Mouse (Mus musculus) liver, adult 2 months (tissue): Measurements from ENCODE around the gene Eng. TPM values are rescaled to one million over a fixed set of nuclear protein-coding genes. Genes with fewer than 3 reads are reported as not detected.

Source experiments
- DNase-seq: peaks from one replicate; pipeline ENCODE4 v3.0.0-alpha.2; 2011; ENCODE audit warnings: low read depth, low spot score; ENCODE audit errors: extremely low read depth
- H3K27ac ChIP-seq: fragments of 200-500 bp; replicated peaks from 2 replicates; pipeline ENCODE4 v1.5.1; 2012; ENCODE audit warnings: low read depth, mild to moderate bottlenecking, control low read depth, inconsistent platforms, low read length; ENCODE audit not compliant: insufficient read depth
- H3K27me3 ChIP-seq: fragments of 200-500 bp; 2 replicates; pipeline ENCODE4 v1.6.1; 2012; ENCODE audit warnings: mild to moderate bottlenecking, moderate library complexity, low read length, inconsistent platforms; ENCODE audit not compliant: control insufficient read depth, insufficient read depth
- H3K36me3 ChIP-seq: fragments of 200-500 bp; 2 replicates; pipeline ENCODE4 v1.6.1; 2012; ENCODE audit warnings: low read length, inconsistent platforms; ENCODE audit not compliant: control insufficient read depth, insufficient read depth
- H3K4me1 ChIP-seq: fragments of 200-500 bp; 2 replicates; pipeline ENCODE4 v1.6.1; 2011; ENCODE audit warnings: low read length; ENCODE audit not compliant: control insufficient read depth, insufficient read depth
- H3K4me3 ChIP-seq: fragments of 200-500 bp; 2 replicates; pipeline ENCODE4 v1.5.1; 2011; ENCODE audit warnings: low read depth, mild to moderate bottlenecking, control low read depth, low read length, moderate library complexity; ENCODE audit not compliant: insufficient read depth
- H3K79me2 ChIP-seq: fragments of 200-500 bp; 2 replicates; pipeline ENCODE4 v1.6.1; 2012; ENCODE audit warnings: inconsistent platforms, mild to moderate bottlenecking, low read length, moderate library complexity; ENCODE audit not compliant: control insufficient read depth, insufficient read depth
- H3K9ac ChIP-seq: fragments of 200-500 bp; 2 replicates; pipeline ENCODE4 v1.6.1; 2012; ENCODE audit warnings: low read depth, mild to moderate bottlenecking, control low read depth, inconsistent platforms, low read length
- CTCF ChIP-seq: fragments of 200-500 bp; IDR thresholded peaks from 2 replicates; pipeline ENCODE4 v1.5.1; 2011; ENCODE audit warnings: low read depth, low read length, control low read depth
- POLR2A ChIP-seq: fragments of 200-500 bp; IDR thresholded peaks from 2 replicates; pipeline ENCODE4 v1.6.1; 2011; ENCODE audit warnings: low read length, control low read depth; ENCODE audit not compliant: insufficient read depth; ENCODE audit errors: extremely low read depth
- WGBS: fragments of 180-500 bp; shearing (Covaris S2); methylation state at CpG from one replicate; pipeline ENCODE4 v1.1.7; 2018; 5-methylcytosine and 5-hydroxymethylcytosine counted together
- polyA plus RNA-seq: library from polyadenylated mRNA; depleted of rRNA; stranded (reverse); fragments of >200 nt; gene quantifications from 2 replicates; pipeline ENCODE4 v1.2.3, GENCODE M21; 2012
- total RNA-seq: library from RNA; depleted of rRNA; stranded (reverse); fragments of >200 nt; gene quantifications from 2 replicates; pipeline ENCODE4 v1.2.3, GENCODE M21; 2014

Gene Eng
- total and polyA plus RNA-seq, 2 experiments = 14.2 to 70.8 TPM

- peak overlapping the region; percentile 80 for H3K9ac ChIP-seq
- 6% methylated on average over 7 of the region's 7 CpGs for WGBS
- no peaks in the 10 kb centered on the region for H3K79me2 ChIP-seq
- peak overlapping the region; percentile 66 for H3K4me3 ChIP-seq
- no peaks in the 10 kb centered on the region for H3K27me3 ChIP-seq
- peak; percentile 72 for DNase-seq
- TF ChIP-seq POLR2A (no peak), CTCF (no peak)
- H3K36me3 ChIP-seq = peaks cover 16% of the 10 kb centered on the region; the same call in 1 of the 2 replicates
- peak overlapping the region; percentile 55 for H3K27ac ChIP-seq
- H3K4me1 ChIP-seq = peaks cover 31% of the 10 kb centered on the region
Observed at GRCm38 (mm10) chr2:32693282-32693681, 46.9 kb downstream of the Eng start.

DNA sequence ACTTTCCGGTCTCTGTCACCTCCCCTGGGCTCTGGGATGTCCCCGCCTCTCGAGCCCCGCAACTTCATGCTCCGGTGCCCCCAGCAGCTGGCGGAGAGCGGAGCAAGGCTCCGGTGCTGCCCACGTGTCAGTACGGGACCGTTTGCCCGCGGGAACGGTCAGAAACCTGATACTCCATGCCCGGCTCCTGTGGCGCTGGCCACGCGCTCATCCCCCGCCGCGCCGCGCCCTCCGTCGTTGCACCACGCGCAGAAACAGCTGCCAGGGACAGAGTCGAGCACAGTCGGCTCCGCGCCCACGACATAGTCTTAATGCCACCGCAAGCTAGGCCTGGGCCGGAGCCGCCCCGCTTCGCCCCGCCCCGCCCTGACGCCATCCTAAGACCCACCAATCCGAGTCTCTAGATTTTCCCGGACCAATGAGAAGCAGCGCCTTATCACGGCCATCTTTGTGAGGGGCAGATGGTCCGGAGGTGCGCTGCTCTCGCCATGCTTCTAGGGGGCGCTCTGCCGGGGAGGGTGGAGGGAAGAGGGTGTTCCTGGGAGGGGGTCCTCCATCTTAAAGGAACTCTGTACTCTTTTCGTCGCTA lies 47.5 kb downstream of the Eng start:
- peak overlapping the region; percentile 80 for H3K9ac ChIP-seq
- peaks cover 31% of the 10 kb centered on the region for H3K4me1 ChIP-seq
- H3K4me3 ChIP-seq = peak overlapping the region; percentile 66
- peaks cover 15% of the 10 kb centered on the region; the same call in 1 of the 2 replicates for H3K36me3 ChIP-seq
- no peaks in the 10 kb centered on the region for H3K27me3 ChIP-seq
- peak; percentile 85 for DNase-seq
- H3K79me2 ChIP-seq = no peaks in the 10 kb centered on the region
- H3K27ac ChIP-seq = peak overlapping the region; percentile 55
- peak; percentile 80 for TF ChIP-seq POLR2A
- TF ChIP-seq CTCF = peak; percentile 88
- WGBS = under 1% methylated on average over 51 of the region's 51 CpGs

GRCm38 (mm10) chr2:32694691-32695090 lies 48.3 kb downstream of the Eng start:
- H3K9ac ChIP-seq = no peak overlapping the region
- H3K27me3 ChIP-seq = no peaks in the 10 kb centered on the region
- TF ChIP-seq CTCF (no peak), POLR2A (no peak)
- no peak for DNase-seq
- peaks cover 33% of the 10 kb centered on the region for H3K4me1 ChIP-seq
- peak overlapping the region; percentile 37; the same call in 1 of the 2 replicates for H3K27ac ChIP-seq
- H3K36me3 ChIP-seq = peaks cover 10% of the 10 kb centered on the region; the same call in 1 of the 2 replicates
- H3K4me3 ChIP-seq = no peak overlapping the region
- H3K79me2 ChIP-seq = 0 out of 2 replicates have a peak, but pooled peaks cover 2% of the 10 kb centered on the region
- 71% methylated on average over 12 of the region's 12 CpGs for whole genome bisulfite sequencing

DNA sequence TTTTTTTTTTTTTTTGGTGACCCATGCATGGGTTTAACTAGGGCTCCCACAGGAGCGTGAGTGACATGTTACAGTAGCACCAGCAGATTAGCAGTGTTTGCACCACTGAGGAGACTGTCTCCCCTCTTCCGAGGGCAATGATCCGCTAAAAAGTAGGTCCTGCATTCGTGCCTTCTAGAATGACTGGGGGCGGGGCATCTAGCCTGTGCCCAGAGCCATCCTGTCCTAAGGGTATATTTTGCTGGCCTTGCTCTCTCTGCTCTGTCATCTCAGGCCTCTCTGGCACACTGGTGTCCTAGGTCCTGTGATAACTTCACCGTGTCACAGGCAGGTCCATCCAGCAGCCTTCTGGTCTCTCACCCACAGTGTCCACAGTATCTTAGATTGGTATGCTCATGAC lies 53.3 kb downstream of the Eng start:
- peaks cover 33% of the 10 kb centered on the region for H3K4me1 ChIP-seq
- no peak for DNase-seq
- H3K36me3 ChIP-seq = peaks cover 8% of the 10 kb centered on the region; the same call in 1 of the 2 replicates
- 41% methylated on average over 6 of the region's 6 CpGs for WGBS
- H3K27me3 ChIP-seq = no peaks in the 10 kb centered on the region
- H3K4me3 ChIP-seq = no peak overlapping the region
- H3K79me2 ChIP-seq = peaks cover 17% of the 10 kb centered on the region; the same call in 1 of the 2 replicates
- H3K9ac ChIP-seq = peak overlapping the region; percentile 78; the same call in 1 of the 2 replicates
- TF ChIP-seq POLR2A = no peak
- peak overlapping the region; percentile 95 for H3K27ac ChIP-seq

- peaks cover 35% of the 10 kb centered on the region for H3K4me1 ChIP-seq
- WGBS = 26% methylated on average over 14 of the region's 14 CpGs
- H3K36me3 ChIP-seq = peaks cover 12% of the 10 kb centered on the region
- H3K27me3 ChIP-seq = no peaks in the 10 kb centered on the region
- peak; percentile 97 for DNase-seq
- peaks cover 17% of the 10 kb centered on the region; the same call in 1 of the 2 replicates for H3K79me2 ChIP-seq
- peak overlapping the region; percentile 98 for H3K27ac ChIP-seq
- H3K4me3 ChIP-seq = peak overlapping the region; percentile 71
- TF ChIP-seq POLR2A = 0 out of 2 replicates have a peak, but pooled peaks have one; percentile 21
- TF ChIP-seq CTCF = no peak
- peak overlapping the region; percentile 83 for H3K9ac ChIP-seq
Observed at GRCm38 (mm10) chr2:32700966-32701743, 54.8 kb downstream of the Eng start.

- WGBS = 33% methylated on average over 8 of the region's 8 CpGs
- Histone ChIP-seq H3K4me3 (peak overlapping the region; percentile 71), H3K9ac (peak overlapping the region; percentile 83), H3K4me1 (peaks cover 23% of the 10 kb centered on the region), H3K36me3 (peaks cover 20% of the 10 kb centered on the region), H3K27ac (peak overlapping the region; percentile 98), H3K79me2 (peaks cover 23% of the 10 kb centered on the region; the same call in 1 of the 2 replicates), H3K27me3 (no peaks in the 10 kb centered on the region)
- peak; percentile 68 for DNase-seq
- TF ChIP-seq POLR2A (no peak), CTCF (no peak)
Observed at GRCm38 (mm10) chr2:32703046-32703445, 56.7 kb downstream of the Eng start.
